Mouse (Mus musculus) retina, postnatal 7 days (tissue): ENCODE data around the gene Bcor.

ENCODE experiments used
- DNase-seq: peaks from one replicate; pipeline ENCODE4 v3.0.0-alpha.2; 2012; ENCODE audit warnings: low read depth, low spot score

Gene Bcor

GRCm38 (mm10) chrX:12151269-12151995 lies 8.7 kb downstream of the Bcor start:
- DNase-seq = no peak

- DNase-seq = no peak
These were observed 9.7 kb downstream of the Bcor start for GRCm38 (mm10) chrX:12150425-12150824.

DNA sequence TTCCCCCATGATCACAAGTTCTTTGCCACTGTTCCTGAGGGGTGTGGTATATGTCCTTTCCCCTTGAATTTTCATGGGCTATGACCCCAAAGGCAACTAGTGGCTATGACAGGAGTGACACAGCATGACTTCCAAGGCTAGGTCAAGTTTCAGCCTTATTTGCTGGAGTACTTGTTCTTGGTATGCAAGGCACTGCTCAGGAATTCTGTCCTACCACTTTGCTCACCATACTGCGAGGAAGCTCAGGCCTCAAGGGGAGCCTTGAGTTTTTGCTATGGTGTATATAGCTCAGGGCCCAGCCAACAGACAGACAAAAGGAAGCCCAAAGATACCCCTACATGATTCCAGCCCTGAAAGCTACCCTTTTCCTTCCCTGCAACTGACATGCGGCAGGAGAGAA lies 13.9 kb downstream of the Bcor start:
- DNase-seq = no peak

DNA sequence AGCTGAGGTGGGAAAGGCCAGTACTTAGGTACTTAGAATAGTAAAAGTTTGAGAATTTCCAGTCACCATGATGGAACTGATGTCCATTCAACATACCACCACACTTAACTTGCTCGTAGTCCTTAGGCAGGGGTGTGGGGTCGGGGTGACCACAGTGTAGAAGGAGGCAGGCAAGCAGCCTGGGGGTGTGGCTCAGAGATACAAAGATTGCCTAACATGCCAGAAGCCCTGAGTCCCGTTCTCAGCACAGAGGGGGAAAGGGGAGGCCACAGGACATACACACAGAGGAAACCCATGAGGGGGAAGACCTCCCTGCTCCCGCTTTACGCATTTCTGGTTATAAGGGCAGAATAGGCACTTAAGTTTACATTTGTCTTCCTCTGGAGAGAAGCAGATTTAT lies 17.3 kb downstream of the Bcor start:
- DNase-seq = no peak

- DNase-seq = no peak
These were observed 19.9 kb downstream of the Bcor start for GRCm38 (mm10) chrX:12140086-12140740.

DNA sequence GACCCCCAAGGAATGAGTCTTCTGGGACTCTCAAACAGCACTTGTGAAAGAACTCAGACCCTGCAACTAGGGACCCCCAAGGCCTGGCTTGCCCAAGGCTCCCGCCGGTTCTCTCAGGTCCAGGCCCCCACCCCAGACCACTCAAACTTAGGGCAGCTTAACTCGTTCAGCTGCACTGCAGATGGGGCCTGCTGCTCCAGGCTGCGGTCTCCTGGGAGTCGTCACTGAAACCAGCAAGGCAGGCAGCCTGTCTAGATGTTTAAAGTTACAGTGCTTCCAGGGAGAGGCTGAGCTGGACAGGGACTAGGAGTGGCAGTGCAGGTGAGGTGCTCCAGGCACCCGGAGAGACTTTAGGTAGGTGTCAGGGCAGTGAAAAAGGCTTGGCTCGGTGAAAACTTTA lies 21.9 kb downstream of the Bcor start:
- no peak for DNase-seq

GRCm38 (mm10) chrX:12137121-12137521 lies 23.0 kb downstream of the Bcor start:
- no peak for DNase-seq

DNA sequence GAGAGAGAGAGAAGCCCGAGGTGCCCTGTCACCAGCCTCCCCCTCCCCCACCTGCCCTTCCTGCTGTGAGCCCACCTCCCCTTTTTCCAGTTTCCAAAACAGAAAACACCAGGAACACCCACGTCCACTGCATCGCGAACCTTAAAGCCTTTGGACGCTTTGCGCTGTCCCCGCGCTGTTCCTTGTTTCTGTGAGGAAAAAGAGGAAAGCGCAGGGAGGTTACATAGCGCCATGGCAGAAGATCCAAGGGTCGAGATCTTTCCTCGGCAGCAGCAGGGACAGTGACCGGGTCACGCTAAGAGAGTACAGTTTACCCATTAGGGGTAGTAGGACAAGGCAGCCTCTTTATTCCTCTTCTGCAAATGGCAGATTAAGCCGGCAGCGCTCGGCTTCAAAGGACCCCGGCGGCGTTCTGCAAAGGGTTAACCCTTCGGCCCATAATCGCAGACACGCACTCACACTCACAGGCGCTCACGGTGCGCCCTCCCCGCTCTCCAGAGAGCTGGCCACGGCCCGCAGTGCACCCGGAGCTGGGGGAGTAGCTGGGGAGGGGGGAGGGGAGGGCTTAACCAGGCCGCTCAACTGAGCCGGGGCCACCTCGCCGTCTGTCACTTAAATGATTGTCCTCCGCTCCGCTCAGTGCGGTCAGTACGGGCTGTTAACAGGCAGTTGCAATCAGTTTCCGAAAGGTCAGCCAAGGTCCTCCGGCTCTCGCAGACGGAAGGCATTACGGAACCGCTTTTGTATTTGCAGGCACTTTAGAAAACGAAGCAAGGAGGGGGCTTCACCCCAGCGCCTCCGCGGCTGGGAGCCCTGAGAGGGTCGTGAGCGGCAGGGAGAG lies 23.7 kb downstream of the Bcor start:
- peak; percentile 74 for DNase-seq

DNA sequence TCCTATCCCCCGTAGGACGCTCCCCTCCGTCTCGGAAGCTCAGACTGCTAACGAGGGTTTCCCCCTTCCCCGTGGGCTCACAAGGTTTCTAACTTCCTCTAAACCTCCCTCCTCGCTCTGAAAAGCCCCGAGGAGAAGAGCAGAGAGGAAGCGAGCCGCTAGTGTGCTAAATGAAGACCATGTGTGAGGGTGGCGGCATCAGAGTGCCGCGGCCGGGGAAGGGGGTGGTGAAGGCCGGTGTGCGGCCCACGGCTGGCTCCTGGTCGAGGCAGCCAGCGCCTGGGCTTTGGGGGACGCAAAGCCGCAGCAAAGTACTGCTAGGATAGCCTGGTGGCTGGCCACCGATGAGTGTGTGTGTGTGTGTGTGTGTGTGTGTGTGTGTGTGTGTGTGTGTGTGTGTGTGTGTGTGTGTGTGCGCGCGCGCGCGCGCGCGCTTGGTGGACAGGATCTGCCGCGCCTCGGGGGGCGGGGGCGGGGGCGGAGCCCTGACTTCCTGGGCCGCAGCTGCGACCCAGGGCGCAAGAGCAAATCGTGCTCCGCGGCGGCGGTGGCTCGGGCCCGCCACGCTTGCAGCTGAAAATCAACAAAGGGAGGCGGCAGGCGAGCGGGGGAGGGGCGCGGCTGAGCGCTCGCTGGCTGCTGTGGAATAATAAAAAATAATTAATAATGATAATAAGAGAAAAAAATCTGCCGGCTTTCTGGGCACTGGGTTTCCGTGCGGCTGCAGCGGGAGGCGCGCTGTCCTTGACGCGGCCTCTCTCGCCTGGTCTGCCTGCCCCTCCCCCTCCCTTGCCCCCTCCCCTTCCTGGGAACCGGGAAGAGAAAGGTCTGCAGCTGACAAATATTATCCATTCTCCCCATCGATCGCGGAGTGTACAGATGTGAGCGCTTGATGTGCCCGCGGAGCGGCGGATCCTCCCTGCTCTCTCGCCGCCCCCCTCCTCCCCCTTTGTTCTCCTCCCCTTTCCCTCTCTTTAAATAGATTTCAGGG lies 24.7 kb downstream of the Bcor start:
- no peak for DNase-seq

- no peak for DNase-seq
These were observed 25.6 kb downstream of the Bcor start for GRCm38 (mm10) chrX:12134541-12134940.

GRCm38 (mm10) chrX:12133836-12134431 lies 26.2 kb downstream of the Bcor start:
- no peak for DNase-seq

- DNase-seq = no peak
These were observed 26.8 kb downstream of the Bcor start for GRCm38 (mm10) chrX:12133178-12133835.

GRCm38 (mm10) chrX:12132541-12133177 lies 27.5 kb downstream of the Bcor start:
- DNase-seq = no peak

DNA sequence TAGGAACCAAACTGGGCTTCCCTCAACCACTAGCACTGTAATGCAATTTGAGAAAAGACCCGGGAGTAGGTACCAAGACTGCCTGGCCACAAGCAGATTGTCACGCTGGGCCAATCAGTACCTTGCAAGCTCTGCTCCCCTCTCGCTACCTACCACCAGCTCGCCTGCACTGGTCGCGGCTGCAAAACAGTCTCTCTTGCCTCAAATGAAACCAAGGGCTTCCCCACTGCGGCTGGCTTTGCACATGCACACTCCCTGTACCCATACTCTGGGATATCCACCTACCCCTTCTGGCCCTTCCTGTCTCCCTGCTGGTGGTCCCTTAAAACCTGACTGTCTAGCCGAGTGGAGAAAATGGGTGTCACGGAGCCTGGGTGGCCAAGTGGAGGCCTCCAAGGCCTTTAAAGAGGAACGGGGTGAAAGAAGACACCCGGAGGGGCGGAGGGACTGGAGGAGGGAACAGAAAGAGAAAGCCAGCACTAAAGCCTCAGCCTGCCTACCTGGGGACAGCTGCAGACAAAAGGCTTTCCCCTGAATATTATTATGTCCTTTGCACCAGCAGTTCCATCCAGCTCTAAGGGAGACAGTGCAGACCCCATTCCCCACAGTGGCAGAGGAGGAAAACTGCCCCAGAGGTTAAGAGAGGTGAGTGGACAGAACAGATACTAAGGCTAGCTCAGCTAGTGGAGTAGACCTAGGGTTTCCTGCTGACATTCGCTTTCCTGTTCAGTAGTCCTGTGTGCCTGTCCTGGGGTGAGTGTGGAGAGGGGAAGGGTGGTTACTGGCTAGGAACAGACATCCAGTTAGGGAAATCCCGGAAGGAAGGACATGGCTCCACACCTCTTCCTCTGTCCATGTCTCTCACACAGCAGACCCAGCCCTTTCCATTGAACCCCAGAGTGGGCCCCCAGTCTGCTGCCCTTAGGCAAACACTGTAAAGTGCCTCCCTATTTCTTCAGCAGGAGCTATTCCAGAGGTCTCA lies 30.0 kb downstream of the Bcor start:
- no peak for DNase-seq

DNA sequence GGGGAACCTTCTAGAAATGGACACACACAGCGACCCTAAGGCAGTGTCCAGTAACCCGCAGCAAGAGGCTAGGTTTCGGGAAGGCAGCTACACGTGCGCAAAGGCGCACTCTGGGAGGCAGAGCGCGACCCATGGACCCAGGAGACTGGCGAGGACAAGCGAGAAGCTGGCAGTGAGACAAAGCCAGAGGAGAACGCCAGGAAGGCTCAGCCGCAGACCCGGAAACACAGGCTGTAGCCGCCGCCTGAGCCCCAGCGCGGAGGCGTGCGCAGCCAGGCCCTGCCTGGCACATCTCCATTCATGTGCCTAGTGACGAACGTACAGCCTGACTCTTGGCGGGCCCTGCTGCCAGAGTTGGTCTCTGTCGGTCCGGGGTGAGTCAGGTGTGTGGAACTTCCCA lies 30.9 kb downstream of the Bcor start:
- no peak for DNase-seq

GRCm38 (mm10) chrX:12128165-12129083 lies 31.7 kb downstream of the Bcor start:
- DNase-seq = no peak

GRCm38 (mm10) chrX:12127799-12128164 lies 32.4 kb downstream of the Bcor start:
- no peak for DNase-seq
